Mouse (Mus musculus) spleen, postnatal 36 days (tissue): ENCODE results near the gene Sfpq.

ENCODE experiments used
- DNase-seq, 2 experiments: peaks; one replicate each; pipeline ENCODE4 v3.0.0; 2022; ENCODE audit warnings: low spot score in 2 of 2, mixed read lengths in 1 of 2

The Sfpq gene

GRCm38 (mm10) chr4:127027228-127028190, 6.4 kb downstream of the Sfpq start:
- DNase-seq, result peak; percentile 19 to 41

- no peak for DNase-seq
Observed at GRCm38 (mm10) chr4:127037158-127037557, 16.0 kb downstream of the Sfpq start.

GRCm38 (mm10) chr4:127037908-127038827, 17.0 kb downstream of the Sfpq start:
- no peak for DNase-seq

GRCm38 (mm10) chr4:127038828-127039349, 17.8 kb downstream of the Sfpq start:
- no peak for DNase-seq

GRCm38 (mm10) chr4:127039871-127040483, 18.9 kb downstream of the Sfpq start:
- DNase-seq, result no peak

- no peak for DNase-seq
Observed at GRCm38 (mm10) chr4:127043540-127043939, 22.4 kb downstream of the Sfpq start.

GRCm38 (mm10) chr4:127051121-127051520, 30.0 kb downstream of the Sfpq start:
- DNase-seq, result no peak

- no peak for DNase-seq
Observed at GRCm38 (mm10) chr4:127053071-127053470, 31.9 kb downstream of the Sfpq start.

- DNase-seq, result no peak
Observed at GRCm38 (mm10) chr4:127054522-127055198, 33.5 kb downstream of the Sfpq start.

GRCm38 (mm10) chr4:127060585-127061290, 39.6 kb downstream of the Sfpq start, which contains the start of gene Zmym1:
Gene Zmym1, minus strand, starts transcription at chr4:127061152.
- DNase-seq, result peak; percentile 91 to 92

GRCm38 (mm10) chr4:127064051-127064450, 42.9 kb downstream of the Sfpq start:
- DNase-seq, result no peak

- DNase-seq, result no peak
Observed at GRCm38 (mm10) chr4:127074915-127075314, 53.8 kb downstream of the Sfpq start.

GRCm38 (mm10) chr4:127076875-127077548, 55.9 kb downstream of the Sfpq start, which contains the start of gene Zmym6:
Gene Zmym6, plus strand, starts transcription at chr4:127077383.
- peak; percentile 93 to 94 for DNase-seq

GRCm38 (mm10) chr4:127080806-127081205, 59.7 kb downstream of the Sfpq start:
- DNase-seq, result no peak

- no peak for DNase-seq
Observed at GRCm38 (mm10) chr4:127083131-127083530, 62.0 kb downstream of the Sfpq start.

- DNase-seq, result no peak
Observed at GRCm38 (mm10) chr4:127085761-127086160, 64.6 kb downstream of the Sfpq start.
